Mouse (Mus musculus): ENCODE data around the gene Efcab14.

DNA sequence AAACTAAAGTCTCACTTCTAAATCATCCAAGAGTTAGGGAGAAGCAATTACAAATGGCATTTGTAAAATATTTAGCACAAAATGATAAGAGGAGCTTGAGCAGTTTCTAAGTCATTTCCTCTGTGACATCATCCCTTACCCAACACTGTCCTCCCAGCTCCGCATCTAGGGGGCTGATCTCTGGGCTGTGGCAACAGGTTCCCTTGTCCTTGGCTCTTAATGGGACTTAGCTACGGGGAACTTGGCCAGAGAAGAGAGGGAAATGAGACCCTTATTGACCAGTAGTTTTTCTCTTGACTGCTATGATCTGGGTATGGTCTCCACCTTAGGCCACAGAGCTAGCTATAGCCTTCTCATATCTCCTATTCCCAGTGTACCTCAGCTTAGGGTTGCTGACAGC is 87.7 kb downstream of the Efcab14 start:
- TF ChIP-seq CTCF (IDR thresholded peaks at IDR 0.05; ENCODE audit: borderline replicate concordance, control insufficient read depth, extremely low read depth, insufficient read depth, low read length, poor library complexity) (no peak), POLR2A (IDR thresholded peaks at IDR 0.05; ENCODE audit: control insufficient read depth, extremely low read depth, insufficient read depth, low read length, poor library complexity) (no peak)
